8 mouse cellular contexts compared by ENCODE assay signal in the genomic region with DNA sequence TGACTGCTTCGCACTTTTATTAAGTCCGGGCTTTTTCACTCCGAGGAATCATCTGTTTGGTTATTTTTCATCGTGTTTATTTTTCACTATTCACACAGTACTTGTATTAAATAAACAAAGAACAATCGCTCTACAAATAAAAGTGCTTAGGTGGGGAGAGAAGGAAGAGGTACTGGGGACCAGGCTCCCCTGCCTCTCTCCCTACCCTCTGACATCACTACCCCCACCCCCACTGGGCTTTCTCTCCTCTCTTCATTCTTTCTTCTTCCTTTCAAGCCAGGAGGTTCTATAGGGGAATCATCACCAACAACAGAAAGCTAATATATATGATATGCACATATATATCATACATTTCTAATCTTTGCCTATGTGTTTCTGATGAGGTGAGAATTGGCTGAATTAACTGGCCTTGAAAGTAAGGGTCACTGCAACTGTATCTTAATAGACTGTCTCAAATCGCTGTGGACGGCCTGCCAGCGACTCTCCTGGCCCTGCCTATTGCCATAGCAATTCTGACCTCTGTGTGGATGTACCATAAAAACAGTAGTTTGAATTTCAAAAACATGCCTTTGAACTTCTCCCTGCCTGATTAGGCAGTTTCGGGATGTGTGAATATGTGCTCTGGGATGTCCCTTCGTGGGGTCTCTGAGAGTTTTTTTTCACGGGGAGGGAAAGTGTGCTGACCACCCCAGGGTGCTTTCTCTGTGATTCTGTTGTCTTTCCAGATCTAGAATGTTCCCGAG. TPM values are rescaled to one million over a fixed set of nuclear protein-coding genes. Genes with fewer than 3 reads are reported as not detected.
DNase-seq lines count a peak whose midpoint lies in the region; ATAC-seq lines count a peak whose summit lies in the region.

No protein-coding gene starts in this region.

- peaks cover 80% of the 10 kb centered on the region for H3K27me3 ChIP-seq in heart, embryonic 13.5 days (replicated peaks)
- H3K27me3 ChIP-seq in hindbrain, embryonic 13.5 days = peaks cover 65% of the 10 kb centered on the region
- H3K27me3 ChIP-seq in midbrain, embryonic 12.5 days = peaks cover 55% of the 10 kb centered on the region

- no peak overlapping the region for H3K27ac ChIP-seq in heart, embryonic 13.5 days (replicated peaks)
- H3K27ac ChIP-seq in hindbrain, embryonic 13.5 days = peak overlapping the region; percentile 49
- H3K27ac ChIP-seq in midbrain, embryonic 12.5 days (replicated peaks) = peak overlapping the region; percentile 88

- H3K4me2 ChIP-seq in heart, embryonic 13.5 days = peak overlapping the region; percentile 67
- peak overlapping the region; percentile 36 for H3K4me2 ChIP-seq in hindbrain, embryonic 13.5 days
- peak overlapping the region; percentile 41 for H3K4me2 ChIP-seq in midbrain, embryonic 12.5 days (replicated peaks)

- 22% methylated on average over 12 of the region's 12 CpGs for WGBS in heart, embryonic 13.5 days
- WGBS in hindbrain, embryonic 13.5 days = 4% methylated on average over 12 of the region's 12 CpGs
- 3% methylated on average over 12 of the region's 12 CpGs for WGBS in midbrain, embryonic 12.5 days

- no peaks in the 10 kb centered on the region for H3K36me3 ChIP-seq in heart, embryonic 13.5 days
- H3K36me3 ChIP-seq in hindbrain, embryonic 13.5 days = no peaks in the 10 kb centered on the region
- H3K36me3 ChIP-seq in midbrain, embryonic 12.5 days = no peaks in the 10 kb centered on the region

- no peak for DNase-seq in heart, postnatal 4 days
- peak; percentile 46 to 53 for DNase-seq in cerebellum, postnatal 25 days
- no peak for DNase-seq in urinary bladder, postnatal 36 days (ENCODE audit: low spot score in 2 of 2)
- no peak for DNase-seq in Muller cell, postnatal 12 days (ENCODE audit: inconsistent ontology term)
- DNase-seq in heart, adult 18-20 months = no peak

- peak overlapping the region; percentile 28; the same call in 1 of the 2 replicates for H3K9ac ChIP-seq in heart, embryonic 13.5 days
- no peak overlapping the region for H3K9ac ChIP-seq in hindbrain, embryonic 13.5 days
- H3K9ac ChIP-seq in midbrain, embryonic 12.5 days (replicated peaks) = 0 out of 2 replicates have a peak overlapping the region, but pooled peaks have one; percentile 6

- H3K9me3 ChIP-seq in heart, embryonic 13.5 days = no peaks in the 10 kb centered on the region
- no peaks in the 10 kb centered on the region for H3K9me3 ChIP-seq in hindbrain, embryonic 13.5 days
- H3K9me3 ChIP-seq in midbrain, embryonic 12.5 days = no peaks in the 10 kb centered on the region

- peaks cover 19% of the 10 kb centered on the region for H3K4me1 ChIP-seq in heart, embryonic 13.5 days
- H3K4me1 ChIP-seq in hindbrain, embryonic 13.5 days (replicated peaks) = peaks cover 45% of the 10 kb centered on the region
- peaks cover 60% of the 10 kb centered on the region for H3K4me1 ChIP-seq in midbrain, embryonic 12.5 days

- peak overlapping the region; percentile 42 for H3K4me3 ChIP-seq in heart, embryonic 13.5 days
- no peak overlapping the region for H3K4me3 ChIP-seq in hindbrain, embryonic 13.5 days
- H3K4me3 ChIP-seq in midbrain, embryonic 12.5 days = no peak overlapping the region; the same call in 1 of the 2 replicates

- no peak for ATAC-seq in heart, embryonic 13.5 days (ENCODE audit: extremely low read depth, insufficient number of reproducible peaks, low FRiP score, low TSS enrichment)
- ATAC-seq in hindbrain, embryonic 13.5 days (ENCODE audit: low FRiP score) = peak; percentile 44; the same call in 1 of the 2 replicates
- peak; percentile 45 for ATAC-seq in midbrain, embryonic 12.5 days (ENCODE audit: low FRiP score, low read depth)

RNA-seq across cellular contexts. Expression of a gene that starts 3.3 kb away (rescaled TPM):
- polyA plus RNA-seq in heart, embryonic 13.5 days (2015; fragmentation: Nextera tagmentation; extraction: Ambion mirVana) = not detected in 2 replicates
- total RNA-seq in heart, postnatal 4 days (2021) = not detected
- polyA plus RNA-seq in hindbrain, embryonic 13.5 days (2015; fragmentation: Nextera tagmentation; extraction: Ambion mirVana) = 1.8 and 3.0 TPM in 2 replicates
- polyA plus RNA-seq in midbrain, embryonic 12.5 days (2016; fragmentation: Nextera tagmentation; extraction: Ambion mirVana) = 1.7 and 2.6 TPM in 2 replicates
- total RNA-seq in heart, adult 18-20 months (2021) = not detected

RNA-seq across cellular contexts. Expression of a gene that starts 11.3 kb away (rescaled TPM):
- 0.06 TPM in 1 of 2 replicates, not detected in the other for polyA plus RNA-seq in heart, embryonic 13.5 days (2015; fragmentation: Nextera tagmentation; extraction: Ambion mirVana)
- total RNA-seq in heart, postnatal 4 days (2021) = not detected
- 10.9 and 13.9 TPM in 2 replicates for polyA plus RNA-seq in hindbrain, embryonic 13.5 days (2015; fragmentation: Nextera tagmentation; extraction: Ambion mirVana)
- polyA plus RNA-seq in midbrain, embryonic 12.5 days (2016; fragmentation: Nextera tagmentation; extraction: Ambion mirVana) = 15.7 and 30.2 TPM in 2 replicates
- not detected for total RNA-seq in heart, adult 18-20 months (2021)

RNA-seq across cellular contexts. Expression of a gene that starts 21.1 kb away (rescaled TPM):
- not detected in 2 replicates for polyA plus RNA-seq in heart, embryonic 13.5 days (2015; fragmentation: Nextera tagmentation; extraction: Ambion mirVana)
- not detected for total RNA-seq in heart, postnatal 4 days (2021)
- 9.3 and 13.7 TPM in 2 replicates for polyA plus RNA-seq in hindbrain, embryonic 13.5 days (2015; fragmentation: Nextera tagmentation; extraction: Ambion mirVana)
- polyA plus RNA-seq in midbrain, embryonic 12.5 days (2016; fragmentation: Nextera tagmentation; extraction: Ambion mirVana) = 14.2 and 21.1 TPM in 2 replicates
- not detected for total RNA-seq in heart, adult 18-20 months (2021)

RNA-seq across cellular contexts. Expression of a gene that starts 36.2 kb away (rescaled TPM):
- 0.09 TPM in 1 of 2 replicates, not detected in the other for polyA plus RNA-seq in heart, embryonic 13.5 days (2015; fragmentation: Nextera tagmentation; extraction: Ambion mirVana)
- not detected for total RNA-seq in heart, postnatal 4 days (2021)
- 0.41 and 0.74 TPM in 2 replicates for polyA plus RNA-seq in hindbrain, embryonic 13.5 days (2015; fragmentation: Nextera tagmentation; extraction: Ambion mirVana)
- polyA plus RNA-seq in midbrain, embryonic 12.5 days (2016; fragmentation: Nextera tagmentation; extraction: Ambion mirVana) = 0.31 and 0.68 TPM in 2 replicates
- total RNA-seq in heart, adult 18-20 months (2021) = not detected

Comparison
In these comparisons a context has a peak if more than half of its experiments do, and no peak if none do; other contexts are left out.
1. DNase-seq: peak in cerebellum, postnatal 25 days (2 of 2); none in heart, postnatal 4 days (single experiment), urinary bladder, postnatal 36 days (0 of 2), Muller cell, postnatal 12 days (single experiment) and heart, adult 18-20 months (0 of 2).
2. RNA of a gene that starts 11.3 kb away (polyA plus RNA-seq): 15.7 to 30.2 TPM in midbrain, embryonic 12.5 days and 10.9 to 13.9 TPM in hindbrain, embryonic 13.5 days; 0.06 TPM in heart, embryonic 13.5 days; every median in the first group is over 10 times any median in the second.
3. RNA of a gene that starts 21.1 kb away (polyA plus RNA-seq): 14.2 to 21.1 TPM in midbrain, embryonic 12.5 days and 9.3 to 13.7 TPM in hindbrain, embryonic 13.5 days; not detected in heart, embryonic 13.5 days; every median in the first group is over 10 times any median in the second.
4. Peak in every context shown above with its lines, with median percentiles within 50 percentile points of each other: H3K4me2 ChIP-seq.